Mouse (Mus musculus) kidney, embryonic 15.5 days (tissue): ENCODE results near the gene Nrf1. TPM values are rescaled to one million over a fixed set of nuclear protein-coding genes. Genes with fewer than 3 reads are reported as not detected.
A peak's percentile ranks its signal among the peaks of the same experiment; 100 is the strongest.

Experiments used
- ATAC-seq: fragments of 200-750 bp; cut with Nextera tagmentation; replicated peaks from 2 replicates; pipeline ENCODE4 v1.8.0; 2017; ENCODE audit warnings: moderate TSS enrichment; ENCODE audit not compliant: low FRiP score
- H3K27ac ChIP-seq: fragments of 300-500 bp; sonication (generic); 2 replicates; pipeline ENCODE4 v1.5.1; 2015; ENCODE audit warnings: mild to moderate bottlenecking, inconsistent platforms
- H3K27me3 ChIP-seq: fragments of 300-500 bp; sonication (generic); 2 replicates; pipeline ENCODE4 v1.6.1; 2015; ENCODE audit warnings: inconsistent platforms
- H3K36me3 ChIP-seq: fragments of 300-500 bp; sonication (generic); 2 replicates; pipeline ENCODE4 v1.6.1; 2015; ENCODE audit warnings: inconsistent platforms
- H3K4me1 ChIP-seq: fragments of 300-500 bp; sonication (generic); 2 replicates; pipeline ENCODE4 v1.6.1; 2015; ENCODE audit warnings: inconsistent platforms
- H3K4me2 ChIP-seq: fragments of 300-500 bp; sonication (generic); 2 replicates; pipeline ENCODE4 v1.6.1; 2015; ENCODE audit warnings: moderate library complexity, mild to moderate bottlenecking, inconsistent platforms
- H3K4me3 ChIP-seq: fragments of 300-500 bp; sonication (generic); replicated peaks from 2 replicates; pipeline ENCODE4 v1.5.1; 2015; ENCODE audit warnings: mild to moderate bottlenecking, inconsistent platforms
- H3K9ac ChIP-seq: fragments of 300-500 bp; sonication (generic); 2 replicates; pipeline ENCODE4 v1.6.1; 2015; ENCODE audit warnings: mild to moderate bottlenecking, inconsistent platforms
- H3K9me3 ChIP-seq: fragments of 300-500 bp; sonication (generic); replicated peaks from 2 replicates; pipeline ENCODE4 v1.6.1; 2016; ENCODE audit warnings: inconsistent platforms
- WGBS: fragments of 180-500 bp; shearing (Covaris S2); methylation state at CpG from one replicate; pipeline ENCODE4 v1.1.7; 2015; ENCODE audit warnings: mixed read lengths; 5-methylcytosine and 5-hydroxymethylcytosine counted together
- polyA plus RNA-seq: library from polyadenylated mRNA; unstranded; fragments of >200 nt; fragmentation: Nextera tagmentation; extraction: Ambion mirVana; gene quantifications from 2 replicates; pipeline ENCODE4 v1.2.1, GENCODE M21; 2015

The Nrf1 gene
- polyA plus RNA-seq, 1 experiment from 2014 or later, result 63.0 TPM

DNA sequence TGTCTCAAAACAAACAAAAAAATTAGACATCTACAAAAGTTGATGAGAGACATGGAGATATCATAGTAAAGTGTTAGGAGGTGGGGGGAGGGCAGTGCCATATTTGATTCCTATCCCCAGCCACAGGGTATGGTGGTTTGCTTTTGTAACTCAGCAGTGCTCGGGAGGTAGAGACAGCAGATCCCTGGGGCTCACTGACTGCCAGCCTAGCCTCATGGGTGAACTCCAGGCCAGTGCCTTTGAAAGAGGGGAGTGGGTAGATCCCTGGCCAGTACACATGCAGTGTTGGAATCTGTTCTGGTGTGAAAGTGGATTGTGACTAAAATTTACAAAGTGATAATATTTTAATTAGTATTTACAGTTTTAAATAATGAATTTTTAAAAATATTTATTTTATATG is 75.6 kb downstream of the Nrf1 start:
- no peak overlapping the region for H3K4me3 ChIP-seq
- no peaks in the 10 kb centered on the region for H3K27me3 ChIP-seq
- peaks cover 87% of the 10 kb centered on the region for H3K36me3 ChIP-seq
- H3K9me3 ChIP-seq, result no peaks in the 10 kb centered on the region
- WGBS, result 90% methylated on average over 1 of the region's 1 CpGs
- H3K9ac ChIP-seq, result no peak overlapping the region
- no peak overlapping the region for H3K4me2 ChIP-seq
- H3K27ac ChIP-seq, result no peak overlapping the region
- H3K4me1 ChIP-seq, result no peaks in the 10 kb centered on the region; the same call in 1 of the 2 replicates
- no peak for ATAC-seq

- WGBS, result 94% methylated on average over 7 of the region's 7 CpGs
- H3K4me2 ChIP-seq, result no peak overlapping the region
- peaks cover 78% of the 10 kb centered on the region for H3K36me3 ChIP-seq
- H3K9me3 ChIP-seq, result no peaks in the 10 kb centered on the region
- no peak overlapping the region for H3K4me3 ChIP-seq
- H3K27ac ChIP-seq, result no peak overlapping the region
- ATAC-seq, result no peak
- no peaks in the 10 kb centered on the region for H3K27me3 ChIP-seq
- no peaks in the 10 kb centered on the region; the same call in 1 of the 2 replicates for H3K4me1 ChIP-seq
- no peak overlapping the region for H3K9ac ChIP-seq
Observed at GRCm38 (mm10) chr6:30126060-30126459, 78.3 kb downstream of the Nrf1 start.

DNA sequence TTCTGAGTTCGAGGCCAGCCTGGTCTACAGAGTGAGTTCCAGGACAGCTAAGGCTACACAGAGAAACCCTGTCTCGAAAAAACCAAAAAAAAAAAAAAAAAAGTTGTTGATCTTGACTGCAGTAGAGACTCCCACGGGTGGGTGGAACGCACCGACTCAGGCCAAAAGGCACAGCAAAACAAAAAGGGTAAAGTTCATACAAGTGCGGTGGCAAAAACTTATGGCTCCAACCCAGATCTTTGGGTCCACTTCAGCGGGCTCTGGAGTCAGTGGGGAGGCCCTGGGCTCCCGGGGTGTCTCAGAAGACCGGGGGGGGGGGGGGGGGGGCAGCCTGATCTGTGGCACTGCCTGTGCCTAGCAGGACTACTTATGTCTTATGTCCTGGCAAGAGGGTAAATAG is 79.0 kb downstream of the Nrf1 start:
- ATAC-seq, result no peak
- no peak overlapping the region for H3K4me3 ChIP-seq
- WGBS, result 42% methylated on average over 8 of the region's 9 CpGs
- H3K9ac ChIP-seq, result no peak overlapping the region
- H3K36me3 ChIP-seq, result peaks cover 75% of the 10 kb centered on the region
- no peaks in the 10 kb centered on the region; the same call in 1 of the 2 replicates for H3K4me1 ChIP-seq
- H3K27ac ChIP-seq, result no peak overlapping the region
- H3K27me3 ChIP-seq, result no peaks in the 10 kb centered on the region
- H3K9me3 ChIP-seq, result no peaks in the 10 kb centered on the region
- no peak overlapping the region for H3K4me2 ChIP-seq

- no peak for ATAC-seq
- H3K36me3 ChIP-seq, result peaks cover 66% of the 10 kb centered on the region
- 0 out of 2 replicates have a peak, but pooled peaks cover 5% of the 10 kb centered on the region for H3K4me1 ChIP-seq
- no peak overlapping the region for H3K4me3 ChIP-seq
- 91% methylated on average over 3 of the region's 3 CpGs for WGBS
- H3K9me3 ChIP-seq, result no peaks in the 10 kb centered on the region
- no peak overlapping the region for H3K9ac ChIP-seq
- H3K27ac ChIP-seq, result no peak overlapping the region
- H3K4me2 ChIP-seq, result no peak overlapping the region
- H3K27me3 ChIP-seq, result no peaks in the 10 kb centered on the region
Observed at GRCm38 (mm10) chr6:30132399-30132798, 84.6 kb downstream of the Nrf1 start.

- H3K4me2 ChIP-seq, result no peak overlapping the region
- ATAC-seq, result no peak
- H3K27me3 ChIP-seq, result no peaks in the 10 kb centered on the region
- no peaks in the 10 kb centered on the region for H3K9me3 ChIP-seq
- WGBS, result 40% methylated on average over 3 of the region's 3 CpGs
- H3K27ac ChIP-seq, result no peak overlapping the region
- no peak overlapping the region for H3K4me3 ChIP-seq
- H3K36me3 ChIP-seq, result peaks cover 64% of the 10 kb centered on the region
- H3K4me1 ChIP-seq, result 0 out of 2 replicates have a peak, but pooled peaks cover 5% of the 10 kb centered on the region
- H3K9ac ChIP-seq, result no peak overlapping the region
Observed at GRCm38 (mm10) chr6:30135590-30135989, 87.8 kb downstream of the Nrf1 start.

GRCm38 (mm10) chr6:30137227-30137626 is 89.4 kb downstream of the Nrf1 start:
- H3K4me2 ChIP-seq, result no peak overlapping the region
- H3K4me3 ChIP-seq, result no peak overlapping the region
- H3K4me1 ChIP-seq, result 0 out of 2 replicates have a peak, but pooled peaks cover 5% of the 10 kb centered on the region
- H3K27me3 ChIP-seq, result no peaks in the 10 kb centered on the region
- H3K9me3 ChIP-seq, result no peaks in the 10 kb centered on the region
- H3K27ac ChIP-seq, result no peak overlapping the region
- 0 out of 2 replicates have a peak, but pooled peaks have one; percentile 56 for ATAC-seq
- peaks cover 66% of the 10 kb centered on the region for H3K36me3 ChIP-seq
- WGBS, result 65% methylated on average over 2 of the region's 2 CpGs
- H3K9ac ChIP-seq, result no peak overlapping the region

GRCm38 (mm10) chr6:30139329-30140045 is 91.7 kb downstream of the Nrf1 start:
- WGBS, result 90% methylated on average over 7 of the region's 7 CpGs
- H3K27me3 ChIP-seq, result no peaks in the 10 kb centered on the region
- H3K9me3 ChIP-seq, result no peaks in the 10 kb centered on the region
- no peak overlapping the region for H3K9ac ChIP-seq
- no peak overlapping the region for H3K4me2 ChIP-seq
- 0 out of 2 replicates have a peak, but pooled peaks cover 5% of the 10 kb centered on the region for H3K4me1 ChIP-seq
- no peak for ATAC-seq
- H3K27ac ChIP-seq, result no peak overlapping the region
- H3K36me3 ChIP-seq, result peaks cover 67% of the 10 kb centered on the region
- no peak overlapping the region for H3K4me3 ChIP-seq

GRCm38 (mm10) chr6:30143263-30143662 is 95.5 kb downstream of the Nrf1 start:
- peaks cover 71% of the 10 kb centered on the region for H3K36me3 ChIP-seq

GRCm38 (mm10) chr6:30147058-30147457 is 99.3 kb downstream of the Nrf1 start:
- no peak overlapping the region for H3K4me2 ChIP-seq
- ATAC-seq, result peak; percentile 73; the same call in 1 of the 2 replicates
- no peak overlapping the region for H3K27ac ChIP-seq
- no peaks in the 10 kb centered on the region for H3K9me3 ChIP-seq
- 42% methylated on average over 7 of the region's 7 CpGs for WGBS
- H3K4me3 ChIP-seq, result no peak overlapping the region
- peaks cover 61% of the 10 kb centered on the region for H3K36me3 ChIP-seq
- H3K27me3 ChIP-seq, result no peaks in the 10 kb centered on the region
- no peaks in the 10 kb centered on the region for H3K4me1 ChIP-seq
- H3K9ac ChIP-seq, result no peak overlapping the region

More at GRCm38 (mm10) chr6:30143263-30143662, 95.5 kb downstream of the Nrf1 start:
- Histone ChIP-seq H3K27ac (no peak overlapping the region), H3K4me2 (no peak overlapping the region), H3K9ac (no peak overlapping the region), H3K9me3 (no peaks in the 10 kb centered on the region), H3K4me1 (no peaks in the 10 kb centered on the region), H3K4me3 (no peak overlapping the region), H3K27me3 (no peaks in the 10 kb centered on the region)
- no peak for ATAC-seq
- WGBS, result 93% methylated on average over 4 of the region's 4 CpGs

DNA sequence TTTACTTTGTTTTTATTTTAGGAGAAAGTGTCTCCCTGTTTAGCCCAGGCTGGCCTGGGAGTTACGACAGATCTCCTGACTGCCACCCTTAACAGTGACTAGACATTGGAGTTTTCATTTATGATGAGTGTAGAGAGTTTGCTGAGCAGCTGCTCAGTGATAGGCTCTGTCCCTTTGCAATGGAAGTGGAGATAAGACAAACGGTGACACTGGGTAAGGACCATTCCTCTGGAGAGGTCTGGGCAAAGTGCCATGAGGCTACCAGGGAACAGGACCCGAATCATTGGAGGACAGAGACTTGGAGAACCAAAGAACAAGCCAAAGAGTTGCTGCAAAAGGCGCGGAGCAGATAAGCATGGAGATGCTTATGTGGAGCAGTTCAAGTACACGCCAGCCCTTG is 100.0 kb downstream of the Nrf1 start:
- no peak overlapping the region for H3K4me2 ChIP-seq
- no peaks in the 10 kb centered on the region for H3K9me3 ChIP-seq
- no peak overlapping the region for H3K4me3 ChIP-seq
- peaks cover 63% of the 10 kb centered on the region for H3K36me3 ChIP-seq
- H3K9ac ChIP-seq, result no peak overlapping the region
- H3K4me1 ChIP-seq, result no peaks in the 10 kb centered on the region
- H3K27ac ChIP-seq, result no peak overlapping the region
- no peaks in the 10 kb centered on the region for H3K27me3 ChIP-seq
- ATAC-seq, result no peak; the same call in 1 of the 2 replicates
- WGBS, result 93% methylated on average over 6 of the region's 6 CpGs

DNA sequence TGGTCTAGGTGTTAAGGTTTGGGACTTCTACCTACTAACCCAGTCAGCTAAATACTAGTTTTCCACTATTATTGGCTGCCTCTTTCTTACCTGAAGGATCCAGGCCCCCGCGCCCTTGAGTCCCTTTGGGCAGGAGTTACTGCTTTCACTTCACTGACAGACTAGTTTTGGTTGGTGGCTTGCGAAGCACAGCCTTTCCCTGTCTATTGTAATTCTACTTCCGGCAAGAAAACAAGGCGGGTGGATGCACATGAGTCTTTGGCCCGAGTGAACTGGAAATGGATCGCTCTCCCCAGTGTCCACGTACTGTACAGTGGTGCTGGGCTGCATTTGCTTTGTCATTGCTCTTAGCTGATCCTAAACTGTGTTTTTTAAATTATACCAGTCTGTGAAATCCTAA is 102.7 kb downstream of the Nrf1 start:
- Histone ChIP-seq H3K36me3 (peaks cover 44% of the 10 kb centered on the region), H3K4me3 (no peak overlapping the region), H3K4me2 (no peak overlapping the region), H3K9ac (no peak overlapping the region), H3K27ac (no peak overlapping the region), H3K9me3 (no peaks in the 10 kb centered on the region), H3K27me3 (no peaks in the 10 kb centered on the region), H3K4me1 (no peaks in the 10 kb centered on the region)
- 89% methylated on average over 8 of the region's 8 CpGs for WGBS
- ATAC-seq, result no peak

GRCm38 (mm10) chr6:30152163-30152562 is 104.4 kb downstream of the Nrf1 start:
- H3K36me3 ChIP-seq, result peaks cover 43% of the 10 kb centered on the region
- ATAC-seq, result no peak
- WGBS, result 87% methylated on average over 12 of the region's 12 CpGs
- H3K9ac ChIP-seq, result no peak overlapping the region
- no peak overlapping the region; the same call in 1 of the 2 replicates for H3K27ac ChIP-seq
- H3K4me2 ChIP-seq, result no peak overlapping the region
- H3K4me3 ChIP-seq, result no peak overlapping the region
- H3K9me3 ChIP-seq, result no peaks in the 10 kb centered on the region
- H3K4me1 ChIP-seq, result 0 out of 2 replicates have a peak, but pooled peaks cover 2% of the 10 kb centered on the region
- no peaks in the 10 kb centered on the region for H3K27me3 ChIP-seq
